Mouse (Mus musculus) CH12.LX (cell line): Measurements from ENCODE around the gene Ccnb1.

Experiments used
- CHD1 ChIP-seq: IDR thresholded peaks from 2 replicates; pipeline ENCODE4 v1.6.1; 2012; ENCODE audit warnings: low read depth, low read length, improper control_type of control experiment, inconsistent platforms
- CHD2 ChIP-seq: IDR thresholded peaks from 2 replicates; pipeline ENCODE4 v1.6.1; 2011; ENCODE audit warnings: low read length, improper control_type of control experiment
- ETS1 ChIP-seq: conservative IDR thresholded peaks from 2 replicates; pipeline ENCODE4 v1.6.1; 2012; ENCODE audit warnings: low read depth, mild to moderate bottlenecking, inconsistent platforms, low read length, improper control_type of control experiment, moderate library complexity
- TBP ChIP-seq: conservative IDR thresholded peaks from 2 replicates; pipeline ENCODE4 v1.6.1; 2011; ENCODE audit warnings: low read depth, low read length, improper control_type of control experiment
- USF2 ChIP-seq: conservative IDR thresholded peaks from 2 replicates; pipeline ENCODE4 v1.6.1; 2011; ENCODE audit warnings: low read depth, low read length, improper control_type of control experiment

GRCm38 (mm10) chr13:100823863-100824262 is 37.5 kb upstream of the Ccnb1 start:
- no peak for TF ChIP-seq ETS1
- no peak for TF ChIP-seq CHD2
- TF ChIP-seq CHD1 = 0 out of 2 replicates have a peak, but pooled peaks have one; percentile 65
- no peak for TF ChIP-seq TBP
- no peak for TF ChIP-seq USF2
